Mouse (Mus musculus): ENCODE measurements around the gene Wdr60. TPM values are rescaled to one million over a fixed set of nuclear protein-coding genes. Genes with fewer than 3 reads are reported as not detected.

The Wdr60 gene
- polyA plus RNA-seq (2015; fragmentation: Nextera tagmentation; extraction: Ambion mirVana) = 5.3 and 5.7 TPM in 2 replicates

- Histone ChIP-seq H3K9ac (peak within 1 kb of the TSS; percentile 83), H3K4me3 (peak within 1 kb of the TSS; percentile 71), H3K4me2 (peak within 1 kb of the TSS; percentile 81), H3K9me3 (no peaks in the 10 kb centered on the region), H3K27me3 (replicated peaks) (peaks cover 54% of the 10 kb centered on the region), H3K27ac (replicated peaks) (0 out of 2 replicates have a peak within 1 kb of the TSS, but pooled peaks have one; percentile 29), H3K4me1 (peaks cover 10% of the 10 kb centered on the region; the same call in 1 of the 2 replicates), H3K36me3 (no peaks in the 10 kb centered on the region)
- WGBS = 4% methylated on average over 47 of the region's 47 CpGs
- ATAC-seq (ENCODE audit: extremely low read depth, insufficient number of reproducible peaks, low FRiP score, low TSS enrichment) = peak; percentile 78; the same call in 1 of the 2 replicates
Observed at GRCm38 (mm10) chr12:116262555-116263341, at the start of gene Wdr60. TSS of gene Wdr60 (minus strand) at chr12:116263022.

GRCm38 (mm10) chr12:116308612-116309011 is 45.8 kb upstream of the Wdr60 start:
- no peaks in the 10 kb centered on the region for H3K27me3 ChIP-seq (replicated peaks)
- no peaks in the 10 kb centered on the region for H3K36me3 ChIP-seq
- H3K9ac ChIP-seq = no peak overlapping the region
- H3K4me2 ChIP-seq = no peak overlapping the region
- 71% methylated on average over 2 of the region's 2 CpGs for WGBS
- no peak for ATAC-seq (ENCODE audit: extremely low read depth, insufficient number of reproducible peaks, low FRiP score, low TSS enrichment)
- H3K27ac ChIP-seq (replicated peaks) = no peak overlapping the region
- 0 out of 2 replicates have a peak, but pooled peaks cover 8% of the 10 kb centered on the region for H3K4me1 ChIP-seq
- no peaks in the 10 kb centered on the region for H3K9me3 ChIP-seq
- H3K4me3 ChIP-seq = no peak overlapping the region

GRCm38 (mm10) chr12:116307870-116308269 is 45.0 kb upstream of the Wdr60 start:
- H3K4me3 ChIP-seq = no peak overlapping the region

DNA sequence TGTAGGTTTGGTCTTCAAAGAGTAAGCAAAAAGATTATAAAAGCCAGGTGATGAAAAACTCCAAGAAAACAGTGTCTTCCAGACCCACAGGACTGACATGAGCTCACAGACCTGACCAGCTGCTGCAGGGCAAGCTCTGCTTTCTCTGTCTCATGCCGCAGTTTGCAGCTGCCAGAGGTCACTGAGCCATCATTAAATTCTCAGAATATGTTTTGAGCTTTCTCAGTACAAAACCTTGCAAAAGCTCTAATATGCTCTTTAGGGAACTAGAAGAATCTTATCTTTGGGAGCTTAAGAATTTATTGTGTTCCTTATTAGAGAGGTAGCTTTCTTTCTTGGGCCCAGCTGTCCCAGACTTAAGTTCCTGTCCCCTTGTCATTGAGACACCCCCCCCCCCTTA is 43.2 kb upstream of the Wdr60 start:
- no peak overlapping the region for H3K27ac ChIP-seq (replicated peaks)
- H3K9ac ChIP-seq = no peak overlapping the region
- WGBS = 72% methylated on average over 1 of the region's 1 CpGs
- no peak for ATAC-seq (ENCODE audit: extremely low read depth, insufficient number of reproducible peaks, low FRiP score, low TSS enrichment)
- no peak overlapping the region for H3K4me3 ChIP-seq
- no peaks in the 10 kb centered on the region for H3K9me3 ChIP-seq
- no peaks in the 10 kb centered on the region for H3K27me3 ChIP-seq (replicated peaks)
- H3K36me3 ChIP-seq = no peaks in the 10 kb centered on the region
- no peak overlapping the region for H3K4me2 ChIP-seq
- 0 out of 2 replicates have a peak, but pooled peaks cover 8% of the 10 kb centered on the region for H3K4me1 ChIP-seq

More at GRCm38 (mm10) chr12:116307870-116308269, 45.0 kb upstream of the Wdr60 start:
- H3K27ac ChIP-seq (replicated peaks) = no peak overlapping the region
- H3K9ac ChIP-seq = no peak overlapping the region
- no peaks in the 10 kb centered on the region for H3K9me3 ChIP-seq
- no peaks in the 10 kb centered on the region for H3K27me3 ChIP-seq (replicated peaks)
- H3K36me3 ChIP-seq = no peaks in the 10 kb centered on the region
- ATAC-seq (ENCODE audit: extremely low read depth, insufficient number of reproducible peaks, low FRiP score, low TSS enrichment) = no peak
- 0 out of 2 replicates have a peak, but pooled peaks cover 8% of the 10 kb centered on the region for H3K4me1 ChIP-seq
- WGBS = 73% methylated on average over 3 of the region's 3 CpGs
- no peak overlapping the region for H3K4me2 ChIP-seq

- 0 out of 2 replicates have a peak, but pooled peaks cover 2% of the 10 kb centered on the region for H3K4me1 ChIP-seq
Observed at GRCm38 (mm10) chr12:116302181-116302580, 39.4 kb upstream of the Wdr60 start.

GRCm38 (mm10) chr12:116299906-116300305 is 37.1 kb upstream of the Wdr60 start:
- Histone ChIP-seq H3K9ac (no peak overlapping the region), H3K27me3 (replicated peaks) (no peaks in the 10 kb centered on the region), H3K4me1 (no peaks in the 10 kb centered on the region), H3K27ac (replicated peaks) (no peak overlapping the region), H3K9me3 (no peaks in the 10 kb centered on the region), H3K36me3 (0 out of 2 replicates have a peak, but pooled peaks cover 5% of the 10 kb centered on the region), H3K4me3 (no peak overlapping the region), H3K4me2 (no peak overlapping the region)
- 85% methylated on average over 2 of the region's 2 CpGs for WGBS
- ATAC-seq (ENCODE audit: extremely low read depth, insufficient number of reproducible peaks, low FRiP score, low TSS enrichment) = no peak

More at GRCm38 (mm10) chr12:116302181-116302580, 39.4 kb upstream of the Wdr60 start:
- no peak overlapping the region for H3K4me3 ChIP-seq
- no peak overlapping the region for H3K4me2 ChIP-seq
- H3K9me3 ChIP-seq = no peaks in the 10 kb centered on the region
- H3K9ac ChIP-seq = no peak overlapping the region
- no peak overlapping the region for H3K27ac ChIP-seq (replicated peaks)
- no peaks in the 10 kb centered on the region for H3K27me3 ChIP-seq (replicated peaks)
- no peak for ATAC-seq (ENCODE audit: extremely low read depth, insufficient number of reproducible peaks, low FRiP score, low TSS enrichment)
- H3K36me3 ChIP-seq = 0 out of 2 replicates have a peak, but pooled peaks cover 5% of the 10 kb centered on the region

DNA sequence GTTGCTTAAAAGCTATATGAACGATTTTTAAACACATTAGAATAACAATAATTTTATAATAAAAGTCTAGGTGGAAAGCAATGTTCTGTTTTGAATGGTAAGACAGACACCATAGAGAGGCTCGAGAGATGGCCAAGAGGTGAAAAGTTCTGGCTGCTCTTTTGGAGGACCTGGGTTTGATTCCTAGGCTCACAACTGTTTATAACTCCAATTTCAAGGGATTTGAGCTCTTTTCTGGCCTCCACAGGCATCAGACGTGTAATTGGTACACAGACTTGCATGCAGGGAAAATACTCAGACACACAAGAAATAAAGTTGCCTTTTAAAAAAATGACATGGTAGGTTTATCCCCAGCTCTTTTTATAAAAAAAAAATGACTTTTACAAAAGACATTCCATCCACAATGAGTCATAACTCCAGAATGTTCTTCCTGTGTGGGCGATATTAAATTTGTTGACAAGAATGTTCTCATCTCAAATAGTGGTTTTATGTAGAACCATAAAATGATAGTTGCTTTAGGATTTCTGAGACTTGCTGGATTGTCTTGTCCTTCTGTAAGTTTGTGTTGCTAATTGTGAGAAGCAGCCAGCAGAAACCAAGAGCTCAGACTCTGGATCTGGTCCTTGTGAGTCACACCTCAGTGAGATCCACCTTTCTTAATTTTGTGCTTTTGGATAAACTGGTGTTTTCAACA is 30.9 kb upstream of the Wdr60 start:
- 67% methylated on average over 4 of the region's 4 CpGs for WGBS
- no peak for ATAC-seq (ENCODE audit: extremely low read depth, insufficient number of reproducible peaks, low FRiP score, low TSS enrichment)
- H3K4me2 ChIP-seq = no peak overlapping the region
- no peak overlapping the region for H3K4me3 ChIP-seq
- H3K27ac ChIP-seq (replicated peaks) = no peak overlapping the region
- no peaks in the 10 kb centered on the region for H3K27me3 ChIP-seq (replicated peaks)
- no peaks in the 10 kb centered on the region for H3K36me3 ChIP-seq
- H3K9ac ChIP-seq = no peak overlapping the region
- H3K4me1 ChIP-seq = no peaks in the 10 kb centered on the region
- H3K9me3 ChIP-seq = no peaks in the 10 kb centered on the region

- WGBS = 66% methylated on average over 2 of the region's 2 CpGs
- Histone ChIP-seq H3K4me3 (no peak overlapping the region), H3K9me3 (no peaks in the 10 kb centered on the region), H3K4me1 (no peaks in the 10 kb centered on the region), H3K36me3 (no peaks in the 10 kb centered on the region), H3K4me2 (no peak overlapping the region), H3K27me3 (replicated peaks) (no peaks in the 10 kb centered on the region), H3K9ac (no peak overlapping the region), H3K27ac (replicated peaks) (no peak overlapping the region)
- no peak for ATAC-seq (ENCODE audit: extremely low read depth, insufficient number of reproducible peaks, low FRiP score, low TSS enrichment)
Observed at GRCm38 (mm10) chr12:116293185-116293584, 30.4 kb upstream of the Wdr60 start.

DNA sequence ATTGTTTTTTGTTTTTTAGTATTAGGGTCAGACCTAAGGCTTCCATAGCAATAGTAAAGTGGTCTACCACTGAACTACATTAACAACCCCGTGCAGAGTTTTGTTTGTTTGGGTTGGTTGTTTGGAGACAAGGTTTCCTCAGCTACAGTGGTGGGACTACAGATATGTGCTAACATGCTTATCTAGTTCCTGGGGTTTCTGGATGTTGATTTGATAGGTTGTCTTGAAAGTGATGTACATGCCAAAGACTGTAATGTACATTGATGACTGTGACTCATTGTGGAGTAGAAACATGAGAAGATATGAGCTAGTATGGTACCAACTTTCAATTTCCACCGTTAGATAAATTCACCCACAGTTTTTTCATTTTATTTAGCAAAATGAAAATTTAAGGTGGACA is 20.7 kb upstream of the Wdr60 start:
- Histone ChIP-seq H3K4me1 (peaks cover 23% of the 10 kb centered on the region), H3K9me3 (no peaks in the 10 kb centered on the region), H3K4me2 (no peak overlapping the region), H3K27ac (replicated peaks) (no peak overlapping the region), H3K27me3 (replicated peaks) (no peaks in the 10 kb centered on the region), H3K9ac (no peak overlapping the region), H3K36me3 (no peaks in the 10 kb centered on the region), H3K4me3 (no peak overlapping the region)
- ATAC-seq (ENCODE audit: extremely low read depth, insufficient number of reproducible peaks, low FRiP score, low TSS enrichment) = no peak
- WGBS = 60% methylated on average over 2 of the region's 2 CpGs

GRCm38 (mm10) chr12:116282856-116283255 is 20.0 kb upstream of the Wdr60 start:
- 90% methylated on average over 2 of the region's 2 CpGs for WGBS
- ATAC-seq (ENCODE audit: extremely low read depth, insufficient number of reproducible peaks, low FRiP score, low TSS enrichment) = no peak

More at GRCm38 (mm10) chr12:116282856-116283255, 20.0 kb upstream of the Wdr60 start:
- no peak overlapping the region for H3K27ac ChIP-seq (replicated peaks)
- H3K4me3 ChIP-seq = 0 out of 2 replicates have a peak overlapping the region, but pooled peaks have one; percentile 8
- peak overlapping the region; percentile 33 for H3K4me2 ChIP-seq
- H3K4me1 ChIP-seq = peaks cover 23% of the 10 kb centered on the region
- H3K27me3 ChIP-seq (replicated peaks) = no peaks in the 10 kb centered on the region
- no peaks in the 10 kb centered on the region for H3K9me3 ChIP-seq
- no peaks in the 10 kb centered on the region for H3K36me3 ChIP-seq
- no peak overlapping the region for H3K9ac ChIP-seq
